Mouse (Mus musculus) layer of hippocampus, postnatal 14 days (tissue): ENCODE measurements around the gene Wnt5a. TPM values are rescaled to one million over a fixed set of nuclear protein-coding genes. Genes with fewer than 3 reads are reported as not detected.

ENCODE experiments used
- DNase-seq, 2 experiments: peaks; one replicate each; pipeline ENCODE4 v3.0.0; 2021 to 2022; ENCODE audit warnings: low spot score in 2 of 2, mixed read lengths in 1 of 2
- total RNA-seq, 2 experiments: library from RNA; stranded (reverse); gene quantifications; 2 replicates each; pipeline ENCODE4 v1.2.3; 2021

Gene Wnt5a
- total RNA-seq, 2 experiments from 2014 or later: 15.7 to 16.9 TPM

DNA sequence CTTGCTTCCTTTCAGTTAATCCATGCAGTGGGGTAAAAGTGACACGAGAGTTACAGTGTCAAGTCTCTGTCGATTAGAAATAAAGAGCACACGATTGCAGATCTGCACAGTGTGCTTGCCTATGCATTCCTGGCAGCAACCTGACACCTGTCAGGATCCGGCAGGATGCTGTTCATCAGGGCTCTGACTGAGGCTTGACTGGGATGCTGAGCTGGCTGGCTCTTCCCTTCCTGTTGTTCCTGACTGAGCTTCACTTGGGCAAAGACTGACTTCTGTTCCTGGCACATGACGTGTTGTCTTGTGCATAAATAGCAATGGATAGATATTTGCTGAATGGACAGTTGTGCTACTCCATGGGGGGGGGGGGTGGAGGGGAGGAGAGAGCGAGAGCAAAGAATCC is 57.3 kb downstream of the Wnt5a start:
- DNase-seq: no peak
